Mouse (Mus musculus): ENCODE results near the gene Cpox.
"Not testable (repeated sequence)": the region's sequence is repeated elsewhere in the genome, so short reads cannot be mapped to it uniquely, and the experiment has no call there.

The Cpox gene

DNA sequence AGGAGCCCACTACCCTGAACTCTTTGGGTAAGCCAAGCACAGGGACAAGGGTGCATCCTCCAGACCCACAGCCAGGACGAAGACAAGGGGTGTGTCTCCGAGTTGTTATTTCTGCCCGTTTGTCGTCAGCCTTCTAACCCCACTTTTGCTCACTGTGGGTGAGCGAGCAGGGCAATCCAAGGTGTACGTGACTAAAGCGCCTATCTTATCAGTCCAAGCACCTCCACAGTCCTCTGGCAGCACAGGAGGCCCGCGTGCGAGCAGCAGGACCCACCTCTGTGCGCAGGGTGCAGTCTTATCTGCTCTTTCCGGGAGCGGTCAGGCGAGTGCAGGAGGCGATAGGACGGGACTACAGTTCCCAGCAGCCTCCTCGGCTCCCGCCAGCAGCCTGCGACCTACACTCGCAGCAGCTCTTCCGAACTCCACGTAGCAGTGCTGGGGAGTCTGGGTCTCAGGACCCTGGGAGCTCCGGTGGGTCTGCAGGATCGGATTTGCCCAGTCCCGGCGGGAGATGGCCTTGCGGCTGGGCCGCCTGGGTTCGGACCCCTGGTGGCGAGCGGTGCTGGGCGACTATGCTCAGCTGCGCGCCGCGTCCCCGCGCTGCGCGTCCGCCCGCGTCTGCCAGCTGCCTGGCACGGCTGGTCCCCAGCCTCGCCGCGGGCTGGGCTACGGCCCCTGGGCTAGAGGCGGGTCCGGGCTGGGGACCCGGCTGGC, at the start of gene Cpox:
Gene Cpox, plus strand, starts transcription at position 376 of the 714 bp plus-strand sequence.
- DNase-seq (ENCODE audit: low read depth in 1 of 2, low spot score in 2 of 2): peak; percentile 20 to 35

DNA sequence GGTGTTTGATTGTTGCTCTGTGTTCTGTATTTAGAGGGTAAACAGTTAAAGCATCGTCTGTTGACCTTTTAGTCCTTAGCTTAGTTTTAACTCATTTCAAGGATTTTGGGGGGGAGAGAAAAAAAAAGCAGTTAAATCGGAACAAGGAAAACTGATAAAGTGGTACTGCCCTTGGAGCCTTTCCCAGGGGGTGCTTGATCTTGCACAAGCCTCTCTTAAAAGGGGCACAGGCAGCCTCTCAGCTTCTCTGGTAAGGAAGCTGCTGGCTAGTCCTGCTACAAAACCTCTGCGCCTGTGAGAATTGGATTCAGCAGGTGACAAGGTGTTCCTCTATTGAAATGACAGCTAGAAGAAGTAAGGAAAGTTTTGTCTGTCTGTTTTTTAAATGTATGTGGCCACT, 47.7 kb upstream of the Cpox start:
- DNase-seq (ENCODE audit: low read depth in 1 of 2, low spot score in 2 of 2): no peak

DNA sequence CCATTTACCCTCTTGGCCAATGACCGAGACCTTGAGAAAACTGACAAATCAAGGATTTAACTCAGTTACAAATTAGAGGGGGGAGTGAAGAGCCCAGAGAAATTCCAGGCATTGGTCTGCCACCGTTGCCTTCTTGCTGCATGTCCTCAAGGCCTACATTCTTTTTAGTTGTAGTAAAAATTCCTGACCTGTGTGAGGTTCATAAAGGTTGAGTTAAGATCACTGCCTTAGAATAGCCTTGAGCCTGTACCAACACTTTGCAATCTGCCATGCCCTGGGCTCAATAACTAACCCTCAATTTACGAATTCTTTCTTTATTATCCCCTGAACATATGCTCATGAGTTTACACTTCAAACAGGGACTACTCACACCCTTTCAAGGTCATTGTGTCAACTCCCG, 47.0 kb upstream of the Cpox start:
- DNase-seq (ENCODE audit: low read depth in 1 of 2, low spot score in 2 of 2): no peak

DNA sequence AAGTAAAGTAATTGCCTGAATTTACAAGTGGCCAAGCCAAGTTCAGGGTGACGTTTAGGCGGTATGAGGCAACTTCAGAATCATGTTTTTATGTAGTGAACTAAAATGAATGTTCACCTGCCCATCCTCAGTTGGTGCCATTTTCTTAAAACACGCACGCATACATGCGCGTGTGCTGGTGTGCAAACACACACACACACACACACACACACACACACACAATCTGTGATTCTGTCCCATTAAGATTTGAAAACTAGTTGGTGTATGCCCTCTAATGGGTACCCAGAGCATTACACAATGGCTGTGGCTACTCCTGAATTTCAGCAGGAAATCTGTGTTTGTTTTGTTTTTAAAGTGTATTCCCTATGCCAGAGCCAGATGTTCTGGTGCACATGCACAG, 46.1 kb upstream of the Cpox start:
- no peak for DNase-seq (ENCODE audit: low read depth in 1 of 2, low spot score in 2 of 2)

DNA sequence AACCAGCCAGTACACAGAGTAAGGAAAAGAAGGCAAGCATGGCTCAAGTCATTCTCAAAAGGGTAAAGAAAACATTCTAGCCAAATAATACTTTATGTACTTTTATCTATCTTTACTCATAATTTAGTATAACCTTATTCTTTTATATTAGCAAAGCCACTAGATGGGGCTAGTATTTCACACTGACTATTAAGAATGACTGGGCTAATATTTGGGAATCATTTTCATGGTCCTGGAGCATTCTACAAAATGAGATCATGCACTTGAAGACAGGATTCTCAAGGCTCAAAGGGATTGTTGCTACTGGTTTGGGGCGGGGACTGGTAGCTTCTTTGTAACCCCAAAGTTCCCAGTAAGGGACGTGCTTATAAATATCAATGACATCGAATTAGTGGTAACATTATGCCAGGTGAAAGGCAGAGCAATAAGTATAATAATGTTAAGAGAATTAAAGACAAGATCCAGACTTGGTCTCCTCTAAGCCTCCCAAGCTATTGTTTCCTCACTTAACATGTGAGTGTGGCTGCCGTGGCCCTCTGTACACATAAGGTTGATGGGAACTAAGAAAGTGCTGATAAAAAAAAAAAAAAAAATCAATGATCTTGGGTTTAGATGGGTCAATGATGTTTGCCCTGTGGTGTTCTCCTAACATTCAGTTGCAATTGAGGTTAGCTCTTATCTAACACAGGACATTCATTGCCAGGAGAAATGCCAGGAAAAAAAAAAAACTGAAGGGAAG, 42.3 kb upstream of the Cpox start:
- DNase-seq (ENCODE audit: low read depth in 1 of 2, low spot score in 2 of 2): no peak

DNA sequence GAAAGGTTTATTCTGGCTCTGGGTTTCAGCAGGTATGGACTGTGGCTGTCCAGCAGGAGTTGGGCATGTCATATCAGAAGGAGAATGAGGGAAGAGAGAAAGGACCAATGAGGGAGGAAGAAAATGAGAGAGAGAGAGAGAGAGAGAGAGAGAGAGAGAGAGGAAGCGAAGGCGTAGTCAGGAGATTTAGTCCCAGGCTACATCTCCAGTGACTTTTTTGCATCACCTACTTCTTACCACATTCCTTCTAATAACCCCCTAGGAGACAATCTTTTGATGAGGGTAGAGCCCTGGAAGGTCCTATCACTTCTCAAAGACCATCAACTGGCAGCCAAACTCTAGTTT, 41.8 kb upstream of the Cpox start:
- DNase-seq (ENCODE audit: low read depth in 1 of 2, low spot score in 2 of 2): no peak

DNA sequence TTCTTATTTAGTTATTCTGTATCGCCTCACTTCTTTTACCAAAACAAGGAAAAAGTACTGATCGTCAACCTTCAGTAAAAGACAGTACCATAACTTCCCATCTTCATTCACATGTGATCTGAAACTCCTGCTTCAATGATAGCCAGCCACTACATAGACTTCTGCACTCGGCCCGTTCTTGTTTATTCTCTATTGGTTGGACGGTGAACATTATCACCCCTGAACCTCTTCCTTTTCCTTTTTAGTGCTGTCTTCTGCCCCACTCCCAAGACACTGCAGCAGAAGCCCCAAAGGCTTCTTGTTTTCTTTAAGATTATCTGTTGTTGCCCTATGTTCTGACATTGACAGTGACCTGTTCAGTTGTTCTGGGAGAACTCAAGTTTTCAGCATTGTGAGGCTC, 41.1 kb upstream of the Cpox start:
- DNase-seq (ENCODE audit: low read depth in 1 of 2, low spot score in 2 of 2): no peak

DNA sequence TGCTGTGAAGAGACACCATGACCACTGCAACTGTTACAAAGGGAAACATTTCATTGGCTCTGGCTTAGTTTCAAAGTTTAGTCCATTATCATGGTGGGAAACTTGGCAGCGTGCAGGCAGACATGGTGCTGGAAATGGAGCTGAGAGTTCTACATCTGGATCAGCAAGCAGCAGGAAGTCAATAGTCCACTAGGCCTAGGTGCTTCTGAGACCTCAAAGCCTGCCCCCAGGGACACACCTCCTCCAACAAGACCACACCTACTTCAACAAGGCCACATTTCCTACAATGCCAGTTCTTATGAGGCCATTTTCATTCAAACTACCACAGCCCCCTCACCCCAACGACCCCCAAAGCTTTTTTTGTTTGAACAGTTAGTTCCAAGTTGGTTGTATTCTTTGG, 40.4 kb upstream of the Cpox start:
- DNase-seq (ENCODE audit: low read depth in 1 of 2, low spot score in 2 of 2): no peak

DNA sequence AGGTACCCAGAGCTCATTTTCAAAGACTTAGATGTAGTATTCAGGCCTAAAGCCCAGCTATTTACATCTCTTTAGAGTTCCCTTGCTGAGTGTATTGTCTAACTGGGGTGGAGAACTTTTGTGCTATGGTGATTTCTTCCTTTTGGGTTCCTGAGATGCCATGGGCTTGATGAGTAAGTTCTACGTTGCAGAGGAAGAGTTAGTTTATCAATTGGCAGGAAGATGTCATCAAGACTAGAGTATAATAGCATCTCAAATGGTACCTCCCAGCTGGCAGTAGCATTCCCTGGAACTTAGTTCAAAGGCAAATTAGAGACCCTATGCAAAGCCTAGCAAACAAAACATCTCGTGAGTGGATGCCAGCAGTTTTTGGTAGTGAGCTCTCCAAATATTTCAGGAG, 34.2 kb upstream of the Cpox start:
- DNase-seq (ENCODE audit: low read depth in 1 of 2, low spot score in 2 of 2): no peak

DNA sequence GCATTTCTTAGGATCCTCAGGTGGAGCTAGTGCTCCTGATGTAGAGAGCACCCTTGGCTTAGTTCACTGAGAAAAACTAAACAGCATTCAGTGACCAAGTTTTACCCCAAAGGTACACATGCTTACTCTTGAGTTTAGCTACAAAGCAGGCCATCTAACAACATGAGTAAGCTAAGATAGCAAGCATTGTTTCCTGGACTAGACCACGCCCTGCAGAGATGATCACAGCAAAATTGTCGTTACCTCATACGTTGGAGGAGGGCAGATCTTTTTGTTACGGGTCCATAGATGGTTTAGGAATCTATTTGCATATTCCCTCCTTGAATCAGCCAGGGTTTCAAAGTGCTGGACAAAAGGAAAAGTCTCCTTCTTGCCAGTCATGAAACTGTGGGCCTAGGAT, 32.6 kb upstream of the Cpox start:
- no peak for DNase-seq (ENCODE audit: low read depth in 1 of 2, low spot score in 2 of 2)

DNA sequence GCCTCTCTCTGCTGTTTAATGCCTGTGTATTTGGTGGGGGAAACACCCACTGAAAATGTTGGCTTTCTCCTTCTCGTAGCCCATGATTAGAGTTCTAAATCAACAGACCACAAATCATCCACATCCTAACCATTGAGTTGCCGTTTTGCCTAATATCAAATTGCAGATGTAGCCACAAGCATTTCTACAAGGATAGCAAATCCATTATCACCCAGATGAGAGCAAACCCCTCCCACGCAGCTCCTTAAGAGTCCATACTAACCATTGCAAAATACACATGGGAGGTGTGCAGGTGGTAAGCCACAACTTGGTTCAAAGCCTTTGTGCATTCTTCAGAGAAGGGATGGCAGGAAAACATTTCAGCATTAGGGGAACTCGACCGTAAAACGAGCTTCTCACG, 32.1 kb upstream of the Cpox start:
- no peak for DNase-seq (ENCODE audit: low read depth in 1 of 2, low spot score in 2 of 2)

DNA sequence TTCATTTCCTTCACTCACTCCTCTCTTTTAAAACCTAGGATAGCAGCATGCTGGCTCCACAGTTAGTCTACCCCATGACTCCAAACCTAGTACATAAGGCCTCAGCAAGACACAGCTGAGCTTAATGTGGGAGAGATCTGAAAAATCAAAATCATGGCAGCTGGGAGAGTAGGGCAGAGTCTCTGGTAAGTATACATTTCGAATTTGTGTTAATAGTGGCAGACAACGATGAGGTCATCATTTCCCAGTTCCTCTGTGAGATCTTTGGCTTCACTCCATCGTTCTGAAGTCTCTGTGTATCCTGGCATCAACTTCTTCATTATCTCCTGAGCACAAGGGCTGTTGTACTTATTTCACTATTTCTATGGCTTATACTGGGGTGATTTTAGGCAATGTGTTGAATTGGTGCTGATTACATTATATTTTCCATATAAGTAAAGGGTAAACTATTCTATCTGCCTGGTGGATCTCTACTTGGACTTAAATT, 31.4 kb upstream of the Cpox start, which contains the start of gene E330017A01Rik:
Gene E330017A01Rik, minus strand, starts transcription at position 51 of the 487 bp plus-strand sequence.
- no peak for DNase-seq (ENCODE audit: low read depth in 1 of 2, low spot score in 2 of 2)

DNA sequence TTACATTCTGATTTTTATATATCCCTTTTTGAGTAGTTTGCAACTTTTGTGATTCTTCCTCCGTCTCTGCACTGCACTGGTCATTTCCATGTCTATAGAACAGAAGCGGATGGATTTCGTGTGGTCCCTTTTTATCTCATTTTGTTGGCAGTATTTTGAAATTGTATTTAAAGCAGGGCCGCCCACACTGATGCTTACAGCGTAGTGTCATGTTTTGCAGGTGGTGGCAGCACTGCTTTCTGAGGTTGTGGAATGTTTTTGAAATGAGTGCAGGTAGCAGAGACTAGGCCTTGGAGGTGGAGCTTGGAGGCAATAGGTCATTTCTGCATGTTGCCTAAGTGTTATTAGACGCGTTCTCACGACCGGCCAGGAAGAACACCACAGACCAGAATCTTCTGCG, 20.1 kb upstream of the Cpox start:
- DNase-seq (ENCODE audit: low read depth in 1 of 2, low spot score in 2 of 2): no peak

DNA sequence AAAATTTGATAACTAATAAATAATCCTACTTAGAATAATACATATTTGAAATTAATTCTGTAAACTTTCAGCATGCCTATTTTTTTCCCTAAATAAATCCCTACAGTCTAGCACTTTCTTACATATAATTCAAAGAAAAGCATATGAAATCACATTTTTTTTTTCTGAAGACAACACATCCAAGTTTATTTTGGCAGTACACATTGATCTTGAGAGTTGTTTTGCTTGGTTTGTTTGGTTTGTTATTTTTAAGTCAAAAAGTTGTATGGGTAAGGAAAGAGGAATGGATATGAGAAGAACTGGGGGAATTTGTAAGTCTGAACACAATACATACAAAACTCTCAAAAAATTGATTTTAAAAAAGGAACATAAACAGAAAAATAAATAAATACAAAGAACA, 14.3 kb upstream of the Cpox start:
- no peak for DNase-seq (ENCODE audit: low read depth in 1 of 2, low spot score in 2 of 2)

DNA sequence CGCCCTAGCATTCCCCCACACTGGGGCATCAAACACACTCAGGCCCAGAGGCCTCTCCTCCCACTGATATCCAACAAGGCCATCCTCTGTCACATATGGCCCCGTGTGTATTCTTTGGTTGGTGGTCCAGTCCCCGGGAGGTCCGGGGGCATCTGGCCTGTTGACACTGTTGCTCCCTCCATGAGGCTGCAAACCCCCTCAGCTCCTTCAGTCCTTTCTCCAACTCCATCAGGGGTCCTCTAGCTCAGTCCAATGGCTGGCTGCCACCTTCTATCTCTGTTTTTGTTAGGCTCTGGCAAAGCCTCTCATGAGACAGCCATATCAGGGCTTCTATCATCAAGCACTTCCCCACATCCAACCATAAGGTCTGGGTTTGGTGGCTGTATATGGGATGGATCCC, 13.6 kb upstream of the Cpox start:
- no peak for DNase-seq (ENCODE audit: low read depth in 1 of 2, low spot score in 2 of 2)

DNA sequence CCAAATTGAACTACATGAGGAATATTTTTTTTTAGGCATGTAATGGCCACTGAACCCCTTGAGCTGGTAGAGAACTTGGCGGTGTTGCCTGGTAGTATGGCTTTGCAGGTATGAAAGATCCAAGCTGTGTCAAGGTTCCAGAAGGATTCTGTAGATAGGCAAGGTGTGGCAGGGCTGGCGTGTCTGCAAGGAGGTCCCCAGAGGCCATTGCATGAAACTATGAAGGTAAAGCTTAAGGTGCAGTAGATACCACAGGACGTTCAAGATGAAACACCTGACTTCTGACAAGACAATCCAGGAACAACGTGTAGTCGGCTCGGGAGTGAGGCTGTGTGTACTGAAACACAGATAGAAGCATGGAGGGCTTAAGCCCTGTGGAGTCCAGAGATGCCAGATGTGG, 11.4 kb upstream of the Cpox start:
- DNase-seq (ENCODE audit: low read depth in 1 of 2, low spot score in 2 of 2): no peak

DNA sequence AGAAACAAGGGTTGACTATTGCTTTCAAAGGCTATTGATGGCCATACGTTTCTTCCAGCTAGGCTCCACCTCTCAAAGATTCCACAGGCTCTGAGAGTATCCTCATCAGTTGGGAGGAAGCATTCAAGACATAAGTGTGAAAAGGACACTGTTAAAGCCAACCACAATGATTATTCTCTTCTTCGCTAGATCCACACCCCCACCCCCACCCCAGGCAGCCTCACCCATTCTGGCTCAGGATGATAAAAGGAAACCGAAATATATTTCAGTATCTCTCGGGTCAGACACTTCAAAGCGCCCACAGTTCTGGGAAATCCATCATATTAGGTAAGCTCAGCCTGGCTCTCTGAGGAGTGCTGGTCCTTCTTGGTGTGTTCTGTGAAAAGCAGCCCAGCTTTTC, 8.3 kb upstream of the Cpox start:
- no peak for DNase-seq (ENCODE audit: low read depth in 1 of 2, low spot score in 2 of 2)

DNA sequence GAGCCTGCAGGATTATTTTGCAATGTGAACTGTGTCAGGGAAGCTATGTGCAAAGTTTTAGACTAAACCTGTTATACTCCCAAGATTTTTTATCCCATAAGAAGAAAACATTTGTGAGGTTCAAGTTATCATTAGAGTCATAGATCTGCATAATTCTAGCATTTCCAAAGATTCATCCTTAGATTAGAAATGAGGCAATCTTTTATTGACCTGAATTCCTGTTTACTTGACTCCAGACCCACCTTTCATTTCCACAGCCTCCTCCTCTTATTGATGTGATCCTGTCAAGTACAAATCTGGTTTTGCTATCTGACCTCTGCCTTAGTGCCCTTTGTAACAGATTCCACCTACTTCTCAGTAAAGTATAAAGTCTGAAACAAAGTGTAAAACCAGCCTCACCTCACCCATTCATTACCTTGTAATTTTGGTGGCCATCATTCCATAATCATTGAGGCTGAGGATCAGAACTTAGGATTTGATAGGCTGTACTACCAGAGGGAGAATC, 7.8 kb upstream of the Cpox start:
- DNase-seq (ENCODE audit: low read depth in 1 of 2, low spot score in 2 of 2): no peak

DNA sequence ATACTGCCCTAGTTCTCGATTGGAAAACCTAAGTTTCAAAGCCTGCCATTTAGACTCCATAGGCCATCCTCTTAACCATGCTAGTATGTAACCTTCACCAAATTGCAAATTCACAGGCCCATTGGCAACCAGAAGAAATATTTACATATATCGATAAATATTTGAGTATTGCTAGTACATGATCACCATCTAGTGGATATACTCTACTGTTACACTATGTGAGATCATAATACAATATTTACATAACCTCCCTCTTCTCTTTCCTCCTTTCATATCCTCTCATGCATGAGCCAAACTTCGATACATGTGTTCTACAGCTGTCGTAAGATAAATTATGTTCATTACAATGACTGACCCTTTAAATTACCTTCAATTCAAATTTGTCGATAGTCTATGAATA, 7.1 kb upstream of the Cpox start:
- DNase-seq (ENCODE audit: low read depth in 1 of 2, low spot score in 2 of 2): no peak

DNA sequence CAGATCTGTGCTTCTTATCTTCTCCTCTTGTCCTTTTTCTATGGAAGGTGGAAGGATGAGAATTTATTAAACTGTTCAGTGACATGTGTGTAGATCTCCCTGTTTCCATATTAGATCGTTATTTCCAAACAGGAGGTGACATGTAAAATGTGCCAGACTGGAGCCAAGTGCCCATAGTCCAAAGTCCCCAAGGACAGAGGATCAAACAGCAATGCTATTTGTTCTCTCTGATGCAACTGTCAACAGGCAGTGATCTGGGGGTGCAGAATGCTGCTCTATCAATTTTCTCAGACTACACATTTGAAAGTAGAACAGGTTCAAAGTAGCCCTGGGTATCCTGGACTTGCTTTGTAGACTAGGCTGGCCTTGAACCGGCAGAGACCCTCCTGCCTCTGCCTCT, 6.3 kb upstream of the Cpox start:
- DNase-seq (ENCODE audit: low read depth in 1 of 2, low spot score in 2 of 2): no peak

DNA sequence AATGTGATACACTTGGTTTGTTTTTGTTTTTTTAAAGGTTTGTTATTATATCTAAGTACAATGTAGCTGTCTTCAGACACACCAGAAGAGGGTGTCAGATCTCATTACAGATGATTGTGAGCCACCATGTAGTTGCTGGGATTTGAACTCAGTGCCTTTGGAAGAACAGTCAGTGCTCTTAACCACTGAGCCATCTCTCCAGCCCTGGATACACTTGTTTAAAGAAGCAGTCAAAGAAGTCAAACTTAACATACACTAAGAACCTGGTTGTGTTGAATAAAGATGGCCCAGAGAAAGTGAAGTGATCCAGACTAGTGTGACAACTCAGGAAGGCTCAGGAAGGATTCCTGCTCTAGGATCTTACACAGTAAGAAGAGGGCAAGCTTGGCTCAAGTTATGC, 5.0 kb upstream of the Cpox start:
- DNase-seq (ENCODE audit: low read depth in 1 of 2, low spot score in 2 of 2): not testable (repeated sequence)

DNA sequence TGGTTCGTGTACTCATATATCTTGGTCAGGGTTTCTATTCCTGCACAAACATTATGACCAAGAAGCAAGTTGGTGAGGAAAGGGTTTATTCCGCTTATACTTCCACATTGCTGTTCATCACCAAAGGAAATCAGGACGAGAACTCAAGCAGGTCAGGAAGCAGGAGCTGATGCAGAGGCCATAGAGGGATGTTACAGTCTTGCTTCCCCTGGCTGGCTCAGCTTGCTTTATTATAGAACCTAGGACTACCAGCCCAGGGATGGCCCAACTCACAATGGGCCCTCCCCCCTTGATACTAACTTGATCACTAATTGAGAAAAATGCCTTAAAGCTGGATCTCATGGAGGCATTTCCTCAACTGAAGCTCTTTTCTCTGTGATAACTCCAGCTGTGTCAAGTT, 3.4 kb upstream of the Cpox start:
- not testable (repeated sequence) for DNase-seq (ENCODE audit: low read depth in 1 of 2, low spot score in 2 of 2)

DNA sequence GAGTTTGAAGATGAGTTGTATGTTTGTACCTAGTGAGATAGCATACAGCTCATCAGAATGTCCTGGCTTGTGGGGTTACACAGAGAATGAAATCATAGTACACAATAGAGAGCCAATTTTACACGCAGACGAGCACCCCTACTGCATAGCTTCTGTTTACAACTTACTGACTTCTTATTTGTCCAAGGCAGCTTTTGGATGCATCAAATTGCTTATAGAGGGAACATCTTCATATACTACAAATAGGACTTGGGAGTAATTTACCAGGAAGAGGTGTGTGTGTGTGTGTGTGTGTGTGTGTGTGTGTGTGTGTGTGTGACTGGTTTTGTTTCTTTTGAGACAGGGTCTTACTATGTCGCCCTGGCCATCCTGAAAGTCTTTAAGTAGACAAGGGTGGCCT, 1.5 kb upstream of the Cpox start:
- no peak for DNase-seq (ENCODE audit: low read depth in 1 of 2, low spot score in 2 of 2)

All from monocyte, adult 2 months (primary cell).